Mouse (Mus musculus) liver, embryonic 14.5 days (tissue): ENCODE data around the gene Vsir.

Source experiments
- CTCF ChIP-seq: IDR thresholded peaks from 2 replicates; pipeline ENCODE4 v1.5.1; 2016; ENCODE audit warnings: antibody characterized with exemption, low read depth, control low read depth
- EP300 ChIP-seq: IDR thresholded peaks from 2 replicates; pipeline ENCODE4 v1.6.1; 2016; ENCODE audit warnings: antibody characterized with exemption, low read depth

DNA sequence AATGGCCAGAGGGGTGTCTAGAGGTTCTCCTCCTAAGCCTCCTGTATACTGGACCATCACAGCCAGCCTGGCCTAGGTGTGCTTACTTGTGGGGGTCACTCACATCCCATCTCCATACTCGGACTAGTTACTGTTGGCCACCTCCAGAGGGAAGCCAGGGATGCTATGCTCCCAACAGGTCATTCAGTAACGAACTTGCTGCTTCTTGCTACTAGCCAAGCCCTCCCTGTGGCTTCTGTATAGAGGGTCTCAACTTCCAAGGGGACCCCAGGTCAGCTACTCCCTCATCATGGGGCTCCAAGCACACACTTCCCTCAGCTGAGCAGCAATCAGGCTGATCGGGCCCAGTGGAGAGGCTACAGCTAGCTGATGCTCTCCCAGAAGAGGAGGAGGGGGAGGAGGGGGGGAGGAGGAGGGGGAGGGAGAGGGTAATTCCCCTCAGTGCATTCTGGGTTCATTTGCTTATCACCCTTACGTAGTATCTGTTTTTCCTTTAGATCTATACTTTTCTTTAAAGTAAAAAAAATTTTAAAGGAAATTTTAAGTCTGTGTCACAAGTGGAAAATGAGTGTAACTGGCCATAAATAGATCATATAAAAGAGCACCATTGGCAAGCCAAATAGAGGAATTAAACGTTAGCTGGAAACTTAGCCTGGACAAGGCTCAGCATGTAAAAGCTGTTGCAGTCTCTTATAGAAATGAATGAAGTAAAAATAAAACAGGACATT, 3.6 kb downstream of the Vsir start:
- TF ChIP-seq CTCF (no peak), EP300 (no peak)
